Comparison of ENCODE assay signal across 8 mouse cellular contexts in genomic region chr8:120113758-120114255, GRCm38 (mm10). TPM values are rescaled to one million over a fixed set of nuclear protein-coding genes. Genes with fewer than 3 reads are reported as not detected.
DNase-seq lines count a peak whose midpoint lies in the region; ATAC-seq and TF ChIP-seq lines count a peak whose summit lies in the region.

Gene 6430548M08Rik (plus strand): TSS chr8:120114152.

- no peaks in the 10 kb centered on the region for H3K79me3 ChIP-seq in C2C12 (ENCODE audit: low read depth)

- H3K27me3 ChIP-seq in C2C12 (ENCODE audit: control insufficient read depth, insufficient read depth, insufficient read length) = no peaks in the 10 kb centered on the region
- peaks cover 81% of the 10 kb centered on the region for H3K27me3 ChIP-seq in erythroblast, embryonic 14.5 days (ENCODE audit: control insufficient read depth)
- peaks cover 21% of the 10 kb centered on the region for H3K27me3 ChIP-seq in heart, embryonic 11.5 days (ENCODE audit: control insufficient read depth, insufficient read depth, low read length)
- H3K27me3 ChIP-seq in kidney, embryonic 16.5 days (ENCODE audit: insufficient read depth, low read length) = peaks cover 17% of the 10 kb centered on the region
- H3K27me3 ChIP-seq in liver, adult 2 months (ENCODE audit: control insufficient read depth, insufficient read depth, low read length) = no peaks in the 10 kb centered on the region
- H3K27me3 ChIP-seq in myocyte (ENCODE audit: control insufficient read depth, insufficient read depth, insufficient read length) = no peaks in the 10 kb centered on the region
- peaks cover 3% of the 10 kb centered on the region; the same call in 1 of the 2 replicates for H3K27me3 ChIP-seq in splenic B cell, adult 2 months (ENCODE audit: control insufficient read depth, insufficient read depth, low read length, poor library complexity, severe bottlenecking)

- H3K4me1 ChIP-seq in erythroblast, embryonic 14.5 days (ENCODE audit: control insufficient read depth) = peaks cover 23% of the 10 kb centered on the region
- peaks cover 14% of the 10 kb centered on the region for H3K4me1 ChIP-seq in heart, embryonic 11.5 days (ENCODE audit: control insufficient read depth, insufficient read depth, low read length)
- peaks cover 22% of the 10 kb centered on the region for H3K4me1 ChIP-seq in kidney, embryonic 16.5 days (ENCODE audit: insufficient read depth, low read length)
- peaks cover 9% of the 10 kb centered on the region for H3K4me1 ChIP-seq in liver, adult 2 months (ENCODE audit: control insufficient read depth, insufficient read depth, low read length)

- TF ChIP-seq POLR2A in brain, embryonic 14.5 days (IDR thresholded peaks at IDR 0.05; ENCODE audit: borderline replicate concordance, extremely low read depth, insufficient read depth, insufficient read length, poor library complexity, severe bottlenecking) = peak; percentile 85
- peak; percentile 82 for TF ChIP-seq POLR2A in liver, adult 2 months (IDR thresholded peaks at IDR 0.05; ENCODE audit: extremely low read depth, insufficient read depth, low read length)
- TF ChIP-seq POLR2A in myocyte (IDR thresholded peaks at IDR 0.05; ENCODE audit: insufficient read length, low read depth) = peak; percentile 54

- TF ChIP-seq CTCF in C2C12 (IDR thresholded peaks at IDR 0.05; ENCODE audit: control insufficient read depth, insufficient read depth, insufficient read length) = no peak
- peak; percentile 39 for TF ChIP-seq CTCF in brain, embryonic 14.5 days (IDR thresholded peaks at IDR 0.05; ENCODE audit: borderline replicate concordance, extremely low read depth, insufficient read depth, insufficient read length)
- no peak for TF ChIP-seq CTCF in liver, adult 2 months (IDR thresholded peaks at IDR 0.05; ENCODE audit: low read depth, low read length)

- H3K36me3 ChIP-seq in C2C12 (ENCODE audit: control insufficient read depth, insufficient read depth) (no peaks in the 10 kb centered on the region), myocyte (ENCODE audit: control insufficient read depth, insufficient read depth) (no peaks in the 10 kb centered on the region)
- H3K36me3 ChIP-seq in erythroblast, embryonic 14.5 days (ENCODE audit: control insufficient read depth) = no peaks in the 10 kb centered on the region
- H3K36me3 ChIP-seq in heart, embryonic 11.5 days (ENCODE audit: control insufficient read depth, insufficient read depth, low read length) = no peaks in the 10 kb centered on the region
- no peaks in the 10 kb centered on the region for H3K36me3 ChIP-seq in kidney, embryonic 16.5 days (ENCODE audit: insufficient read depth, low read length)
- no peaks in the 10 kb centered on the region for H3K36me3 ChIP-seq in liver, adult 2 months (ENCODE audit: control insufficient read depth, insufficient read depth, low read length)
- no peaks in the 10 kb centered on the region for H3K36me3 ChIP-seq in splenic B cell, adult 2 months (ENCODE audit: control insufficient read depth, insufficient read depth, low read length, poor library complexity, severe bottlenecking)

- peaks cover 8% of the 10 kb centered on the region for H3K9me3 ChIP-seq in erythroblast, embryonic 14.5 days (ENCODE audit: control insufficient read depth, low read length)
- no peaks in the 10 kb centered on the region; the same call in 1 of the 2 replicates for H3K9me3 ChIP-seq in heart, embryonic 11.5 days (replicated peaks; ENCODE audit: control insufficient read depth, low read length)
- H3K9me3 ChIP-seq in kidney, embryonic 16.5 days (ENCODE audit: low read length) = no peaks in the 10 kb centered on the region

- H3K79me2 ChIP-seq in C2C12 (ENCODE audit: control insufficient read depth, insufficient read depth) (no peaks in the 10 kb centered on the region), myocyte (ENCODE audit: control insufficient read depth, insufficient read depth) (no peaks in the 10 kb centered on the region)
- H3K79me2 ChIP-seq in liver, adult 2 months (ENCODE audit: control insufficient read depth, insufficient read depth, low read length) = no peaks in the 10 kb centered on the region

- peak within 1 kb of the TSS; percentile 29 for H3K4me3 ChIP-seq in C2C12 (ENCODE audit: insufficient read depth, poor library complexity, severe bottlenecking)
- peak within 1 kb of the TSS; percentile 74 for H3K4me3 ChIP-seq in erythroblast, embryonic 14.5 days (replicated peaks)
- peak within 1 kb of the TSS; percentile 80 for H3K4me3 ChIP-seq in heart, embryonic 11.5 days (ENCODE audit: low read depth, low read length)
- peak within 1 kb of the TSS; percentile 71 for H3K4me3 ChIP-seq in kidney, embryonic 16.5 days (ENCODE audit: low read length)
- H3K4me3 ChIP-seq in liver, adult 2 months (ENCODE audit: insufficient read depth, low read depth, low read length) = peak within 1 kb of the TSS; percentile 70
- H3K4me3 ChIP-seq in myocyte = peak within 1 kb of the TSS; percentile 28

- under 1% methylated on average over 43 of the region's 61 CpGs for WGBS in heart, embryonic 11.5 days (ENCODE audit: insufficient replicate concordance)
- 0% methylated on average over 37 of the region's 61 CpGs for WGBS in kidney, embryonic 16.5 days
- WGBS in liver, adult 2 months = 0% methylated on average over 47 of the region's 61 CpGs

- H3K4me2 ChIP-seq in heart, embryonic 11.5 days = peak within 1 kb of the TSS; percentile 82
- peak within 1 kb of the TSS; percentile 94 for H3K4me2 ChIP-seq in kidney, embryonic 16.5 days (replicated peaks; ENCODE audit: low read depth, low read length)
- H3K4me2 ChIP-seq in myocyte (ENCODE audit: low read depth) = peak within 1 kb of the TSS; percentile 87

- peak within 1 kb of the TSS; percentile 88 for H3ac ChIP-seq in C2C12 (ENCODE audit: control insufficient read depth, insufficient read length, low read depth)
- peak within 1 kb of the TSS; percentile 35 for H3ac ChIP-seq in myocyte (ENCODE audit: control insufficient read depth, insufficient read length)

- peak; percentile 100 for DNase-seq in brain, embryonic 14.5 days (ENCODE audit: low read depth)
- peak; percentile 96 for DNase-seq in liver, adult 2 months (ENCODE audit: extremely low read depth, low read depth, low spot score)
- DNase-seq in splenic B cell, adult 2 months (ENCODE audit: low read depth, low spot score) = peak; percentile 100

- peak within 1 kb of the TSS; percentile 79 for H3K9ac ChIP-seq in heart, embryonic 11.5 days (ENCODE audit: low read depth, low read length)
- peak within 1 kb of the TSS; percentile 77 for H3K9ac ChIP-seq in kidney, embryonic 16.5 days (replicated peaks; ENCODE audit: low read length)
- peak within 1 kb of the TSS; percentile 82 for H3K9ac ChIP-seq in liver, adult 2 months (ENCODE audit: low read depth, low read length)

- peak within 1 kb of the TSS; percentile 72 for H3K27ac ChIP-seq in heart, embryonic 11.5 days (ENCODE audit: low read depth, low read length)
- peak within 1 kb of the TSS; percentile 97 for H3K27ac ChIP-seq in kidney, embryonic 16.5 days (ENCODE audit: low read length)
- H3K27ac ChIP-seq in liver, adult 2 months (replicated peaks; ENCODE audit: insufficient read depth, low read depth, low read length) = peak within 1 kb of the TSS; percentile 94

- peak; percentile 94 for ATAC-seq in heart, embryonic 11.5 days (replicated peaks; ENCODE audit: insufficient number of reproducible peaks, low FRiP score, low TSS enrichment)
- peak; percentile 97 for ATAC-seq in kidney, embryonic 16.5 days (ENCODE audit: low FRiP score, low TSS enrichment)

TF ChIP-seq in C2C12, 6 proteins besides CTCF, POLR2A, EP300 and RAD21:
- TF ChIP-seq MYOG (IDR thresholded peaks at IDR 0.05; ENCODE audit: control insufficient read depth, extremely low read depth, insufficient read length) = no peak
- peak; percentile 72 for TF ChIP-seq MAX (IDR thresholded peaks at IDR 0.05)
- no peak for TF ChIP-seq CEBPB (IDR thresholded peaks at IDR 0.05; ENCODE audit: low read depth)
- no peak for TF ChIP-seq MYOD1 (IDR thresholded peaks at IDR 0.05; ENCODE audit: control insufficient read depth, insufficient read length, low read depth)
- TF ChIP-seq FOSL1 (IDR thresholded peaks at IDR 0.05; ENCODE audit: insufficient read depth, low read length, poor library complexity, severe bottlenecking) = no peak
- TF ChIP-seq USF1 (IDR thresholded peaks at IDR 0.05; ENCODE audit: low read depth) = peak; percentile 97

TF ChIP-seq in myocyte, 11 proteins besides CTCF, POLR2A, EP300 and RAD21:
- TF ChIP-seq USF1 (IDR thresholded peaks at IDR 0.05; ENCODE audit: low read depth) (peak; percentile 94), REST (IDR thresholded peaks at IDR 0.05; ENCODE audit: insufficient read depth, insufficient read length) (no peak), MYOD1 (IDR thresholded peaks at IDR 0.05; ENCODE audit: control insufficient read depth in 1 of 3, insufficient read length in 2 of 3, low read depth in 2 of 3) (peak in 2 of 3 experiments; percentile 65 to 87), MAX (IDR thresholded peaks at IDR 0.05; ENCODE audit: low read depth) (no peak), MYOG (IDR thresholded peaks at IDR 0.05; ENCODE audit: control insufficient read depth in 1 of 3, insufficient read depth in 1 of 3, insufficient read length in 2 of 3, low read depth in 2 of 3) (peak in 2 of 3 experiments; percentile 63 to 79), POLR2AphosphoS2 (IDR thresholded peaks at IDR 0.05; ENCODE audit: insufficient read length, low read depth) (peak; percentile 59), E2F4 (IDR thresholded peaks at IDR 0.05; ENCODE audit: insufficient read depth) (no peak), TCF3 (IDR thresholded peaks at IDR 0.05; ENCODE audit: insufficient read length, low read depth) (no peak), SRF (IDR thresholded peaks at IDR 0.05; ENCODE audit: control insufficient read depth, insufficient read length, low read depth) (peak; percentile 50), CEBPB (IDR thresholded peaks at IDR 0.05; ENCODE audit: insufficient read depth, poor library complexity, severe bottlenecking) (no peak), TCF12 (IDR thresholded peaks at IDR 0.05; ENCODE audit: insufficient read depth, poor library complexity, severe bottlenecking) (no peak)

RNA-seq across cellular contexts. Expression of gene 6430548M08Rik, which starts in this region (rescaled TPM):
- polyA plus RNA-seq in C2C12 (2012; fragmentation: generic; extraction: Trizol) (3.5 TPM), myocyte (2012; fragmentation: generic; extraction: Trizol) (9.4 TPM)
- 23.5 and 32.6 TPM in 2 replicates for polyA plus RNA-seq in brain, embryonic 14.5 days (2012; rRNA removed)
- polyA plus RNA-seq in erythroblast, embryonic 14.5 days (2012) = 0.01 TPM in 2 replicates
- polyA plus RNA-seq in heart, embryonic 11.5 days (2014; fragmentation: Nextera tagmentation; extraction: Ambion mirVana) = 8.4 and 13.5 TPM in 2 replicates
- 5.3 and 6.7 TPM in 2 replicates for polyA plus RNA-seq in kidney, embryonic 16.5 days (2015; fragmentation: Nextera tagmentation; extraction: Ambion mirVana)
- total RNA-seq in liver, adult 2 months (2014; rRNA removed) = 2.9 and 3.0 TPM in 2 replicates
- polyA plus RNA-seq in liver, adult 2 months (2012; rRNA removed) = 2.0 and 2.4 TPM in 2 replicates

Comparison
In these comparisons a context has a peak if more than half of its experiments do, and no peak if none do; other contexts are left out.
1. Peak in every context shown above with its lines: DNase-seq, ATAC-seq, H3K4me3 ChIP-seq and H3K27ac ChIP-seq.
2. H3K4me3 ChIP-seq: peak in every context shown above with its lines; median percentile 80 in heart, embryonic 11.5 days; 74 in erythroblast, embryonic 14.5 days; 71 in kidney, embryonic 16.5 days; 70 in liver, adult 2 months; 29 in C2C12; 28 in myocyte.